Mouse (Mus musculus): Measurements from ENCODE around the gene Olfr128. TPM values are rescaled to one million over a fixed set of nuclear protein-coding genes. Genes with fewer than 3 reads are reported as not detected.
"Not testable (repeated sequence)": the region's sequence is repeated elsewhere in the genome, so short reads cannot be mapped to it uniquely, and the experiment has no call there.

Olfr128 gene
- polyA plus RNA-seq (2016; fragmentation: Nextera tagmentation; extraction: Ambion mirVana): not detected in 2 replicates

- Histone ChIP-seq H3K9ac (no peak within 1 kb of the TSS), H3K4me1 (no peaks in the 10 kb centered on the region), H3K27me3 (no peaks in the 10 kb centered on the region), H3K36me3 (no peaks in the 10 kb centered on the region), H3K27ac (no peak within 1 kb of the TSS), H3K4me2 (replicated peaks) (no peak within 1 kb of the TSS), H3K9me3 (no peaks in the 10 kb centered on the region), H3K4me3 (no peak within 1 kb of the TSS)
- no peak for ATAC-seq (ENCODE audit: insufficient number of reproducible peaks, insufficient read depth, low FRiP score, low TSS enrichment)
These were observed at the start of gene Olfr128 for GRCm38 (mm10) chr17:37920248-37920647. TSS of gene Olfr128 (plus strand) at chr17:37920548.

DNA sequence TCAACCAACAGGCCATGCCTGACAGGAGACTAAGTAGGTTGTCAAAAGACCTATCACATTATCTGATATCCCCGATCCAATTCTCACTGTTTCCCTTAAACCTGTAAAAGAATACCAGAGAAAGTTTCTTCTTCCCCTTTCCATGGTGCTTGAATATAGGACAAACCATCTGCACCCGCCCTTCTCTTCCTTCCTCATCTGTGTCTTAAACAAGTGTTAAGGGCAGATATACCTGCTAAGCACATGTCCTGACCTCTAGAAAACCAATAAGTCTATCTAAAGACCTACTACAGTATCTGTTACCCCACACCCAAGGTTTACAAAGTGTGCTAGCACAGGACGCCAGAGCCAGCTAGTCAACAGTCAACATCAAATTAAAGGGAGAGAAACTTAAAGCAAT, 46.5 kb upstream of the Olfr128 start:
- ATAC-seq (ENCODE audit: insufficient number of reproducible peaks, insufficient read depth, low FRiP score, low TSS enrichment): no peak
- no peaks in the 10 kb centered on the region for H3K36me3 ChIP-seq
- H3K4me3 ChIP-seq: no peak overlapping the region
- H3K9me3 ChIP-seq: no peaks in the 10 kb centered on the region
- H3K27me3 ChIP-seq: no peaks in the 10 kb centered on the region
- H3K4me2 ChIP-seq (replicated peaks): no peak overlapping the region
- H3K9ac ChIP-seq: no peak overlapping the region
- H3K4me1 ChIP-seq: no peaks in the 10 kb centered on the region
- WGBS: 76% methylated on average over 3 of the region's 3 CpGs
- no peak overlapping the region for H3K27ac ChIP-seq

DNA sequence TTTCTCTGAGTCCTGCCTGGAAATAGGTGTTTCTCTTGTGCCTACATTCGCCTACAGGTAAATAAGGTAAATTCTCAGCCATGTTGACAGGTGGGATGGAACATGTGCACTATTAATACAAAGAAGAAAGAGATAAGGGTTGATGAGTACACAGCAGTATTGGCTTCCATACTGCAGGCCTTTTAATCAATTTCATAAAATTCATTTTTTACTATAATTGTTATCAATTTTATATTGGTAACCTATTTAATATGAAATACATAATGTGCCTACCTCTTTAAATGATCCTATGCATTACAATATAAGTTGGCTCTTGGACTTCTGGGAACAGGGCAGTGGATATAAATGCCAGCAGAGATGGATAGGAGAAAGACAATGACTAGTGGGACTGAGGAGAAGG, 20.2 kb upstream of the Olfr128 start, which contains the start of gene Olfr127:
TSS of gene Olfr127 (plus strand) at position 301 of the 400 bp plus-strand sequence.
- H3K4me1 ChIP-seq: no peaks in the 10 kb centered on the region
- H3K27ac ChIP-seq: no peak within 1 kb of the TSS
- no peaks in the 10 kb centered on the region for H3K27me3 ChIP-seq
- no peak within 1 kb of the TSS for H3K4me2 ChIP-seq (replicated peaks)
- H3K9me3 ChIP-seq: no peaks in the 10 kb centered on the region
- no peak within 1 kb of the TSS for H3K9ac ChIP-seq
- H3K4me3 ChIP-seq: no peak within 1 kb of the TSS
- WGBS: 69% methylated on average over 1 of the region's 1 CpGs
- ATAC-seq (ENCODE audit: insufficient number of reproducible peaks, insufficient read depth, low FRiP score, low TSS enrichment): no peak
- no peaks in the 10 kb centered on the region for H3K36me3 ChIP-seq

DNA sequence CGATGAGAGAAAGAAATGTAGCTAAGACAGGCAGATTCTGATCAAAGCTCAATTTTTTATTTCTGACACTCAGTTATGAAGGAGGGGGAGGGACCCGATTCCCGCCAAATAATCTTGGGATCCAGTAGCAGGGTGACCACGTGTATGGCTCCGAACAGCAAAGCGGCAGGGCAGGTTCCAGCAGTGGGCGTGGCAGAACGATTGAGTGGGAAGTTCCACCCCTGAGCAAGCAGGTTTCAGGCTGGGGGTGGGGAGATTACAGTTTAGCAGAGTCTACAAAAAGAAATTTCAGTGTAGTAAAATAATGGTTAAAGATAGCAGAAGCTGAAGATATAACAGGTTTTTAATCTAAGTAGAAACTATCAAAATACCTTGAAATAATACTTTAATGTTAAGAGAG, 13.5 kb upstream of the Olfr128 start:
- H3K4me1 ChIP-seq; ATAC-seq (ENCODE audit: insufficient number of reproducible peaks, insufficient read depth, low FRiP score, low TSS enrichment); H3K9ac ChIP-seq; H3K27ac ChIP-seq; H3K36me3 ChIP-seq; H3K4me2 ChIP-seq (replicated peaks); H3K4me3 ChIP-seq; H3K9me3 ChIP-seq; H3K27me3 ChIP-seq: not testable (repeated sequence)
- 77% methylated on average over 8 of the region's 8 CpGs for WGBS

- Histone ChIP-seq H3K4me3 (no peak within 1 kb of the TSS), H3K4me2 (replicated peaks) (no peak within 1 kb of the TSS), H3K36me3 (no peaks in the 10 kb centered on the region), H3K27me3 (no peaks in the 10 kb centered on the region), H3K9ac (no peak within 1 kb of the TSS), H3K9me3 (no peaks in the 10 kb centered on the region), H3K4me1 (no peaks in the 10 kb centered on the region), H3K27ac (no peak within 1 kb of the TSS)
- 83% methylated on average over 2 of the region's 2 CpGs for WGBS
- no peak for ATAC-seq (ENCODE audit: insufficient number of reproducible peaks, insufficient read depth, low FRiP score, low TSS enrichment)
These were observed 32.6 kb downstream of the Olfr128 start, which contains the start of gene Olfr761 for GRCm38 (mm10) chr17:37952979-37953378. TSS of gene Olfr761 (minus strand) at chr17:37953079.

DNA sequence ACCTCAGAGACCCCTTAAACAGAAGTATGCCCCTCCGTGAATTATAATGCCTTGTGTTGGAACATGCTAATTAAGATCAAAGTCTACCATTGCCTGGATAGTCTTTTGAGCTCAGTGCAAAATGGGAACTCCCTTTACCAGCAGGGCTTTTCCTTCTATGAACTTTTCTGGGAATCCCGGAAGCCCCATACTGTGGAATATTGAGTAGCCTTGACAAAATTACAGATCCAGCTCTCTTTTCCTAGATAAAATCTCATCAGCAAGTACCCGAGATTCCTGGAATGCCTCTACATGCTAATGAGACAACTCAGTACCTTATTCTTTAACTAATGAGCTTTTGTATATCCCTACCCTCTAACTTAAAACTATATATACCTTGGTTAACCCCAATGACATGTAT, 53.2 kb downstream of the Olfr128 start:
- Histone ChIP-seq H3K9ac (no peak overlapping the region), H3K27ac (no peak overlapping the region), H3K9me3 (no peaks in the 10 kb centered on the region), H3K4me3 (no peak overlapping the region), H3K27me3 (no peaks in the 10 kb centered on the region), H3K4me2 (replicated peaks) (no peak overlapping the region), H3K4me1 (no peaks in the 10 kb centered on the region), H3K36me3 (no peaks in the 10 kb centered on the region)
- 86% methylated on average over 3 of the region's 3 CpGs for WGBS
- no peak for ATAC-seq (ENCODE audit: insufficient number of reproducible peaks, insufficient read depth, low FRiP score, low TSS enrichment)

Other genes with a start within 250 kb of the Olfr128 start
- not detected in 2 replicates for gene Olfr119, start 224.0 kb upstream of the Olfr128 start, polyA plus RNA-seq (2016; fragmentation: Nextera tagmentation; extraction: Ambion mirVana)
- gene Olfr120, start 198.7 kb upstream of the Olfr128 start, polyA plus RNA-seq (2016; fragmentation: Nextera tagmentation; extraction: Ambion mirVana): not detected in 2 replicates
- gene Olfr121, start 171.7 kb upstream of the Olfr128 start, polyA plus RNA-seq (2016; fragmentation: Nextera tagmentation; extraction: Ambion mirVana): not detected in 2 replicates
- gene Olfr122, start 151.9 kb upstream of the Olfr128 start, polyA plus RNA-seq (2016; fragmentation: Nextera tagmentation; extraction: Ambion mirVana): not detected in 2 replicates
- not detected in 2 replicates for gene Olfr123, start 127.0 kb upstream of the Olfr128 start, polyA plus RNA-seq (2016; fragmentation: Nextera tagmentation; extraction: Ambion mirVana)
- gene Olfr124, start 120.7 kb upstream of the Olfr128 start, polyA plus RNA-seq (2016; fragmentation: Nextera tagmentation; extraction: Ambion mirVana): not detected in 2 replicates
- not detected in 2 replicates for gene Olfr125, start 87.6 kb upstream of the Olfr128 start, polyA plus RNA-seq (2016; fragmentation: Nextera tagmentation; extraction: Ambion mirVana)
- not detected in 2 replicates for gene Olfr126, start 73.1 kb upstream of the Olfr128 start, polyA plus RNA-seq (2016; fragmentation: Nextera tagmentation; extraction: Ambion mirVana)
- not detected in 2 replicates for gene Olfr127, start 20.1 kb upstream of the Olfr128 start, polyA plus RNA-seq (2016; fragmentation: Nextera tagmentation; extraction: Ambion mirVana)
- not detected in 2 replicates for gene Olfr761, start 32.5 kb downstream of the Olfr128 start, polyA plus RNA-seq (2016; fragmentation: Nextera tagmentation; extraction: Ambion mirVana)
- not detected in 2 replicates for gene Olfr129, start 139.5 kb downstream of the Olfr128 start, polyA plus RNA-seq (2016; fragmentation: Nextera tagmentation; extraction: Ambion mirVana)
- not detected in 2 replicates for gene Olfr130, start 143.4 kb downstream of the Olfr128 start, polyA plus RNA-seq (2016; fragmentation: Nextera tagmentation; extraction: Ambion mirVana)
- gene Olfr131, start 168.1 kb downstream of the Olfr128 start, polyA plus RNA-seq (2016; fragmentation: Nextera tagmentation; extraction: Ambion mirVana): not detected in 2 replicates
- not detected in 2 replicates for gene Olfr132, start 214.0 kb downstream of the Olfr128 start, polyA plus RNA-seq (2016; fragmentation: Nextera tagmentation; extraction: Ambion mirVana)
- not detected in 2 replicates for gene Olfr133, start 224.7 kb downstream of the Olfr128 start, polyA plus RNA-seq (2016; fragmentation: Nextera tagmentation; extraction: Ambion mirVana)

Data from embryonic facial prominence, embryonic 12.5 days (tissue).